Mouse (Mus musculus) cerebellum, postnatal 10 days (tissue): Measurements from ENCODE around the gene Slc51a.
"Not testable (repeated sequence)": the region's sequence is repeated elsewhere in the genome, so short reads cannot be mapped to it uniquely, and the experiment has no call there.

Experiments
- DNase-seq, 2 experiments: peaks; one replicate each; pipeline ENCODE4 v3.0.0; 2021; ENCODE audit warnings: mixed read lengths in 2 of 2

The Slc51a gene

GRCm38 (mm10) chr16:32509066-32509942 is 21.6 kb upstream of the Slc51a start:
- DNase-seq: peak; percentile 89 to 94

- no peak for DNase-seq
These were observed 20.9 kb upstream of the Slc51a start for GRCm38 (mm10) chr16:32508506-32509065.

- no peak for DNase-seq
These were observed 20.4 kb upstream of the Slc51a start for GRCm38 (mm10) chr16:32508035-32508434.

- DNase-seq: peak; percentile 85 to 88
These were observed 19.7 kb upstream of the Slc51a start for GRCm38 (mm10) chr16:32507407-32507806.

GRCm38 (mm10) chr16:32506868-32507267 is 19.2 kb upstream of the Slc51a start:
- no peak for DNase-seq

GRCm38 (mm10) chr16:32506298-32506697 is 18.6 kb upstream of the Slc51a start:
- no peak for DNase-seq

- DNase-seq: no peak
These were observed 16.0 kb upstream of the Slc51a start for GRCm38 (mm10) chr16:32503633-32504032.

GRCm38 (mm10) chr16:32502621-32503335 is 15.1 kb upstream of the Slc51a start:
- DNase-seq: no peak

- no peak for DNase-seq
These were observed 13.8 kb upstream of the Slc51a start for GRCm38 (mm10) chr16:32501459-32501858.

GRCm38 (mm10) chr16:32499430-32500037 is 11.9 kb upstream of the Slc51a start:
- peak; percentile 95 to 96 for DNase-seq

GRCm38 (mm10) chr16:32498996-32499395 is 11.3 kb upstream of the Slc51a start:
- DNase-seq: no peak

GRCm38 (mm10) chr16:32495965-32496364 is 8.3 kb upstream of the Slc51a start, which contains the start of gene Zdhhc19:
Zdhhc19 (plus strand) TSS chr16:32496265.
- no peak for DNase-seq

- DNase-seq: not testable (repeated sequence)
These were observed 6.7 kb upstream of the Slc51a start for GRCm38 (mm10) chr16:32494371-32494770.

- no peak for DNase-seq
These were observed 1.3 kb upstream of the Slc51a start for GRCm38 (mm10) chr16:32488939-32489338.

GRCm38 (mm10) chr16:32486046-32486445 is 1.6 kb downstream of the Slc51a start:
- no peak for DNase-seq

- no peak for DNase-seq
These were observed 2.5 kb downstream of the Slc51a start for GRCm38 (mm10) chr16:32485209-32485608.

GRCm38 (mm10) chr16:32484431-32484871 is 3.2 kb downstream of the Slc51a start:
- DNase-seq: no peak

GRCm38 (mm10) chr16:32479415-32479814 is 8.3 kb downstream of the Slc51a start:
- no peak for DNase-seq

GRCm38 (mm10) chr16:32477315-32477714 is 10.4 kb downstream of the Slc51a start:
- DNase-seq: no peak

GRCm38 (mm10) chr16:32472276-32473015 is 15.2 kb downstream of the Slc51a start:
- no peak for DNase-seq

GRCm38 (mm10) chr16:32469404-32470105 is 18.1 kb downstream of the Slc51a start:
- DNase-seq: no peak

GRCm38 (mm10) chr16:32468488-32468887 is 19.2 kb downstream of the Slc51a start:
- DNase-seq: no peak
